Mouse (Mus musculus) WW6 (cell line): ENCODE results near the gene Ccdc182.

Experiments
- DNase-seq: peaks from one replicate; pipeline ENCODE4 v3.0.0-alpha.2; 2013; ENCODE audit warnings: low read depth, low spot score

Gene Ccdc182

DNA sequence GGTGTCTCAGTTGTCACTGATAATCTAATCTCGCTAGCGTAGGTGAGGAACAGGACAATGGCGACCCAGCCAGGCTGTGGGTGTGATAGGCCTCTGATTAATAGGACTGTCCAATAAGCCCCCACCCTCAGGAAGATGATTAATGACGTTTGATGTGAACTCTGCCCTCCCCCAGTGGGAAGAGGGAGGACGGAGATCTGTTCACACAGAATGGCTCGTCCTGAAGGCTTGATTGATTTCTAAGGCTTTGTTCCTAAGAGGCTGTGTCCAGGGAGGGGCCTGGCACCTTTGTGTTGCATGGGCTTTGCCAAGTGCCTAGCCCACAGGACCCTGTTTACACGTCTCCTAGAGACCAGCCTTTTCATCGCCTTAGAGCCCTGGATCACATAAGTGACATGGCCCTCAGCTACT is 13.4 kb upstream of the Ccdc182 start:
- DNase-seq, result no peak

DNA sequence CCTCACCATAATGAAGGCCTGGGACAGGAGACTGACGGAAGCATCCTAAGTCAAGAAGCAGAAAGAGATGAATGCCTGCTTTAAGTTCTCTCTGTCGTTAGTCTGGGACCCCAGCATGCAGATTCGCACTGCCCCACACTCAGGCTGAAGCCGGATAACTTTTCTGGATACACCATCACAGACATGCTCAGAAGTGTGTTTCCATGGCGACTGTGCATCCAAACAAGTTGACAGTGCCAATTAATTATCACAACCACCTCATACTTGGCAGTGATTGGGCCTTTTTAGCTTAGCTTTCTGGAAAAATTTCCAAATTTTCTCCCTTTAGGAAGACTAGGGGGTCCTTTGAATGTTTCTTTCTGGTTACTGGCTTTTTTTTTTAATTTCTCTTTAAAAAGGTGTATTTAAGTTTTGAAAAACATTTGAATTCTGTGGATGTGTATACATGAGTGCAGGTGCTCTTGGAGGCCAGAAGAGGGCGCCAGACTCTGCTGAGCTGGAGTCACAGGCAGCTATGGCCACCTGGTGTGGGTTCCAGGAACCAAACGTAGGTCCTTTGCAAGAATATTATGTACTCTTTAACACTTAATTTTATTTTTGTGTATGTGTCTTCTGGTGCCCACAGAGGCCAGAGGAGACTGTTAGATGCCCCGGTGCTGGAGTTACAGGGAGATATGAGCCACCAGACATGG is 12.3 kb upstream of the Ccdc182 start:
- no peak for DNase-seq

DNA sequence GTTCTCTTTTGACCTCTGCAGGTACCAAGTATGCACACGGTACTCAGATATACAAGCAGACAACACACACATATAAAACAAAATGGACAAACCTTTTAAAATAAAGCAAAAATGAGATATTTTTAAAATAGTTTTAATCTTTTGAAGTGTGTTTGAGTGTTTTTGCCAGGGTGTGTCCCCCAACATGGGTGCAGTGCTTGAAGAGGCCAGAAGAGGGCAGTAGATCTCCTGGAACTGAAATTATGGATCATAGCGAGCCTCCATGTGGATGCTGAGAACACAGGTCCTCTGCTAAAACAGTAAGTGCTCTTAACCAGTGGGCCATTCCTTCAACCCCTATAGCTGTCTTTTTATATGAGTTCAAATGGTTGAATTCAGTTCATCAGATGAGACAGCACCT is 11.3 kb upstream of the Ccdc182 start:
- no peak for DNase-seq

DNA sequence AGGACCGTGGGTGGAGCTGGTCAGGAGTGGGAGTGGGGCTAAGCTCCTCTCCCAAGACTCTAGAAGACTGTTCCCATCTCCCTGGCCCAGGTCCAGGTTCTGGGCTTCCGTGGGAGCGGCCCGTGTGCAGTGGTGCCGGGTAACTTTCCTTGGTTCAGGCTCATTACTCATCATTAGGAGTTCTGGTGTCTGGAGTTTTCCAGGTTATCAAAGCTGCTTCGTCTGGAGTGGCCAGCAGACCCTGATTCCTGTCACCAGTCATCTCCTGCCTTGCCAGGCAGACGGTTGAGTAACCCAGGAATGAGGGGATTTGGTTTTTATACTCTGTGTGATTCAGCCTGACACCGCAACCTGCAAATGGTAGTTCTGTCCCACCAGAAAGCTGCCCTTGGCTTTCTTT is 7.8 kb upstream of the Ccdc182 start:
- no peak for DNase-seq

DNA sequence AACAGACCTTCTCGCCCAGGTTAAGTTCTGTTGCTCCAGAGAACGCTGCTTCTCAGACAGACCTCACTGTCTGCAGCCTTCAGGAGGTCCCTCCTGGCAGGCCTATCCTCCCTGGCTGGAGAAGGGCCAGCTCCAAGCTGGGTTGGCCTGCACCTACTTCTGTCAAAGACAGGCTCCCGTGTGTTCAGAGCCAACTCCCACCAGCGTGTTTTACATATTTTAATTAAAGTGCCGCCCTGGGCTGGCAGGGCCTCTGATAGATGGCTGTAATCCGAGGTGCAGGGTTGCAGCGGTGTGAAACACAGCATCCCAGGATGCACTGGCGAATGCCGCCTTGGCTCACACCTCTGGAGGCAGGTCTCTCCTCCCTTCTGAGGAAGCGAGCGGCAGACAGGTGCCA is 5.5 kb upstream of the Ccdc182 start:
- no peak for DNase-seq

DNA sequence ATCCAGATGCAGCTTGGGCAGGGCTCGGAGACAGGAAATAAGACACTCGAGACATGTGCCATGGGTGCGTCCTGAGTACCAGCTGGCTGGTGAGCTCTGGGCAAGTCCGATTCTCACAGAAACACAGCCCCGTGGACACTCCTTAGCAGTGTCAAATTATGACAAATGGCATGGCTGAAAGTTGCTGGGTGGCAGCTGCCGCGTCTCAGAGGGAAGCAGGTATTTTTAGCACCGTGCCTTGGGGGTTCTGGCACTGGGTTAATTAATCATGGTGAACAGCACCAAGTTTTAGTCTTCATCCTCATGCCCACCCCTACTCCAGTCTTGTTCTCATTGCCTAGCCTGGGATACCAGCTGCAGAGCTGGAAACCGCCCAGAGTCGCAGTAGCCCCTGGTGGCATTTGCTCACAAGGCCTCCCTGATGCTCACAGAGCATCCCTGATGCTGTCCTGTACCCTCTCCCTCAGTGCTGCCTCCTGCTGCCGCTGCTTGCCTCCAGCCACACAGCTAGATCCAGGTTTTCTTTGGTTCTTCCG is 5.0 kb upstream of the Ccdc182 start:
- no peak for DNase-seq

DNA sequence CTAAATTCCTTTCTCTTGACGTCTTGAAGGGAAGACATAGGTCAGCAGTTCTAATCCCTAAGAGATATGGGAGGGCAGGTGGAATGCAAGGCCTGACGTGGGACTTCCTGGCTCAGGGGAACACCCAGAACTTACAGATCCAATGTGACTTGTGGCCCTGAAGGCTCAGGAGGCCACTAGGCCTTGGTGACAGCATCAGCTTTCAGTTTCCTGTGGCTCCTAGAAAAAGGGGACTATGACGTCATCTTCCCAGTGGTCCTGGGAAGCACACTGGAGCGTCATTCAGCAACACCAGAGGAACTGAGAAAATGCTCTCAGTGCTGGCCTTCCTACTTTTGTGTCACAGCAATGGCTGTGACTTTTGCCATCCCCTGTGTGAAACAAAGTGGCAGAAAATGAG is 2.6 kb upstream of the Ccdc182 start:
- DNase-seq, result no peak

DNA sequence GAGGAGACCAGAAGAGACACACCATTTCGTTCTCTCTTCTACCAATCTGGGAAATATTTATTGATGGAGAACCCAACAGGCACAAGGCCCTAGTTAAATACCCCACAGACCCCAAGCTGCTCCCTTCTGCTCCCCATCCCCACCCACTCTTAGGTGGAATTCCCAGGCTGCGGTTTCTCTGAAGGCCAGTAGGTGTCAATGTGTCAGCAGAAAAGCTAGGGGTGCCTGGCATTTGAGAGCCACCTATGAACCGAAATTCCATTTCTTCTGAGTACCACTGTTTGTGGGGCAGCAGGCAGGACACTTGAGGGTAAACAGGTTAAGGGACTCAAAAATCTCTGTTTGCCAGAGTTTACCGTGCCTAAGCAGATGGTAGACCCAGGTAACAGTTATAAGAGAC is 2.2 kb upstream of the Ccdc182 start:
- no peak for DNase-seq

DNA sequence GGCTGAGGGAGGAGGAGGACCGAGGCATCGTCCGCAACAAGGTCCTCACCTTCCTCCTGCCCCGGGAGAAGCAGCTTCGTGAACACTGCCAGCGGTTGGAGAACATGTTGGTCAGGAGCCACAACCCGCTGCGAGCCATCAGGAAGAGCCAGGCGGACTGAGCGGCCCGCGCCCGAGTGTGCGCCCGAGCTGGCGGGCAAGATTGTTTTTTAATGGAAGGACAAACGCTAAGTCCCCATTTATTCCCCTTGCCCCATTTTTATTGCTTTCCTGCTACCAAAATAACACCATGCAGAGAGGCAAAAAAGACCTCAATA is 494 bp downstream of the Ccdc182 start:
- DNase-seq, result no peak

DNA sequence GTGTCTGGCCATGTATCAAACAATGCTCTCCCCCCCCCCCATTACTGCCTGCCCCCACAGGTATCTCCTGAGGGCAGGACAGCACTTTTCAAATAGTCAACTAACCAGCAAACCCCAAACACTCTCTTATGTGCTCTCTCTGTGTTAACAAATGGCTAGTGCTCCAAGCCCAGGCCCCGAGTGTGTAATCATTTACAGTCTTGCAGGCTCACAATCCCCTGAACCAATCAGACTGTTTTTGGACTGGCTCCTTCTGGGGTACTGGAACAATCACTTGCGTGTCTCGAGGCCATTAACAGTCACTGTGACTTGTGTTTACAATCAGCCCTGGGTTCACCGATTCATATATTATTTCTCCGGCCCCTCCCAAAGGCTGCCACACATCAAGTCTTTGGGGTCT is 1.4 kb downstream of the Ccdc182 start:
- DNase-seq, result no peak

DNA sequence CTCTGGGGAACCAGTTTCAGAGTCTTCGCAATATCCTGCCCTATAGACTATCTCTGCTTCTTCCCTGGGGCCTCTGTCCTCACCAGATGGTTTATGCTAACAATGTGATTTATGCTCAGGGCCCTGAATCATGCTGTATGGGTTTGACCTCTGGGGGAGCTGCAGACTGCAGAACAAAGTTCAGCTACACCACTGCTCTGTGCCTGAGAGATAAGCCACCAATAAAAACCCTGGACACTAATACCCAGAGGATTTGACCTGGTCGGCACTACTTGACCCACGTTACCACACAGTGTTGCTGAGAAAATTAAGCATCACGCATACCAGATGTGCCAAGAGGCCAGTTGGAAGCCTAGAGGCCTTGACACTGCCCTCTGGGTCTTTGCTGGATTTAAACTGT is 3.7 kb downstream of the Ccdc182 start:
- DNase-seq, result no peak

DNA sequence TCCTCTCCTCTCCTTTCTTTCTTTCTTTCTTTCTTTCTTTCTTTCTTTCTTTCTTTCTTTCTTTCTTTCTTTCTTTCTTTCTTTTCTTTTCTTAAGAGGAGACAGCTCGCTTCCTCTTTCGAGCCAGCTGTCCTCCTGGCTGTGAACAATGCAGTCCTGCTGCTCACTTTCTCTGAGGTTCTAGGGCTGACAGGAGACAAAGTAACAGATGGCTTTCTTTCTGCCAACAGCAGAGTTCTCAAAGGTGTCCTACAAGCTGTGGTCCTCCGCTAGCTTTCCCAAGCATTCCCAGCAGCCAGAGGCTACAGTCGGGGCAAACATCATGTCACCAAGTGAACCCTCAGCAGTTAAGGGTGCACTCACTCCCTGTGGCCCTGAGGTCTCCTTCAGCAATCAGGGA is 5.5 kb downstream of the Ccdc182 start:
- DNase-seq, result no peak

DNA sequence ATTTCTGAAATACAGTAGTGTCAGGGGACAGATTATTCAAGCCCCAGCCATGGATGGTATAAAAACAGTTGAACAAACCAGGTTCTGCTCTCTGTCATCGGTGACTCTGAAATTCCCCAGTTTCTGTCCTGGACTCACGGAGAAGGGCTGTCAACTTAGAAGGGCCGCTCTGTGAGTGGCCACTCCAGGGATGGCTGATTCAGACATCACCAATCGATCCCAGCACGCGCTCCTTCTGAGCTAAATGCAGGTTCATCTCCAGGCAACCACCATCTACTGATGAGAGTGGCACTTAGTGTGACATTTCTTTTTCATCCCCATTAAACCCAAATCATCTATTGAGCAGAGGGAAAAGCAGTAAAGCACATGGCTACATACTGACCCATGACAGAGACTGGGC is 7.8 kb downstream of the Ccdc182 start:
- DNase-seq, result no peak

DNA sequence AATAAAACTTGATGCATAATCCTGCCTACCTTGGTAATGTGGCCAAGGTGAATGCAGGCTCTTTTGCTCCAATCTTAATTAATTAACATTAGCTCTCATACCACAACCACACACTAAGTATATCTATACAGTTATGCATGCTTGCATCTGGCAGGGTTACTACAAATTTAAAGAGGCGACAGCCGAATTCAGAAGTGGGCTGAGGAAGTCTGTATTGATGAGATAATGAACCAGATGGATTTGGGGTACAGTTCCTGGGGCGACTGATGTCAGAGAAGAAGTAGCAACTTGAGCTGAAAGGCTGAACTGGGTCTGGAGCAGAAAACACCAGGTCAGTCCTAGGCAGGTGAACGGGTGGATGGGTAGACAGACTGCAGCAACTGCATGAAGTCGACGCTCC is 11.9 kb downstream of the Ccdc182 start:
- DNase-seq, result no peak

DNA sequence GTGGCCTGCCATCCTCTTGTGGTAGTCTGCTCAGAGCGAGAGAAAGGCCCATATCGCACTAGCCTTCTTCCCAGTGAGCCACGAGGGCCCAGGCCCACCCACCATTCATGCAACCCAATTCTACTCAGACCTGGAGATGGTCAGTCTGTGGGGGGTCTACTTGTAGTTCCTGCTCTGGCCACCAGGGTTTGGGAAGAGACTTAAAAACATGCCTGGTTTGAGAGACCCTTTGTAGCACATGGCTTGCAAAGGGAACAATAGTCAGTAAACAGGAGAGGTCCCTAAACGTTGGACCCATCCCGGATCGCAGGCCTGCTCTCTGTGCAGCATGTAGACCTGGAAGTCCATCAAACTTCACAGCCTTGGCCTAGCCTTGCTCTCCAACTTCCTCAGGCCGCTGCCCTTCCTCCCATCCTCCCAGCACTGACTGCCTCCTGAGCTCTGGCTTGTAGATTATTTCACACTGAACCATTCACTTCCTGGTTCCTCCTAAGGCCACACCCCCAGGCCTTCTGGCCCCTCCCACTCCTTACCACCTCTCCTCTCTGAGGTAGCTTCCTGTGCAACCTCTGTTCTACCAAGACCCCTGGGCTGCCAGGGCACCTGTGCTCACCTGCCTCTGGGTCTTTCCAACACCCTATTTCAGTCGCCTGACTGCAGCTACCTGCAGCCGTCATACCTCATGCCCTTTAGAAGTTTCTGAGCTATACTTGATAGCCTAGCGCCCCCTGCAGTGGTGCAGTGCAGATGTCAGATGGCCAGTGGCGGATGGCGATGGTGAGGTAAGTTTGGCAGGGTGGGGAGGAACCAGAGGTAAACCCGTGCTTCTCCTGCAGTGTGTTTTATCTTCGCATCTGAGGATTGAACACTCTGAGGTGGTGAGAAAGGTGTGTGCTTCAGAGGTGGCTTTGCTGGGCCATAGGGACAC is 14.0 kb downstream of the Ccdc182 start:
- peak; percentile 73 for DNase-seq

DNA sequence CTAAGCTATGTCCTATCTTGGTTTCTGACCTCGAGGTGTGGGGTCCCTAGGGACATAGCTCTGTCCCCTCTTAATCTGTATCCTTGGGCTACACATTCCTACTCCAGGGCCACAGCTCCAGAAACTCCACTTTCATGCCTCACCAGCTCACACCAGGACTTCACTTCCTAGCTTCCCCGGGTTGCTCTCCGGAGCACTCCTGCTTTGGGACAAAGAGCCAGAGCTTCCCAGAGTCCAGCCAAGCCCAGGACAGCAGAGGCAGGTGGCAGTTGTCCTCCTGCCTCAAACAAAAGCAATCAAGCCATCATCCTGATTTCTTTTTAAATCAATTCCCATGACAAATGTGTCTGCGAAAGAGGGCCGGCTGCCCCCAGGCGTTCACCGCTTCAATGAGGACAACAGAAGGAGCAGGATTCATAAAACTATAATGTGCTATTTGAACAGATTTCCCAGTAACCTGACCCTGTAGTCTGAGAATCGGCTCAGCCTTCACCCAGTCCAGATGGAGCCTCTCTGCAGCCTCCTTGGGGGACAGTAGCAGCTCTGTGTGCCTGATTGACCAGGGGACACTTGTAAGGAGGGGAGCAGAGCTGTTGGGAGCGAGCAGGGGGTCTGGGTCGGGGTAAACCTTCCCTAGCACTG is 15.3 kb downstream of the Ccdc182 start:
- no peak for DNase-seq

DNA sequence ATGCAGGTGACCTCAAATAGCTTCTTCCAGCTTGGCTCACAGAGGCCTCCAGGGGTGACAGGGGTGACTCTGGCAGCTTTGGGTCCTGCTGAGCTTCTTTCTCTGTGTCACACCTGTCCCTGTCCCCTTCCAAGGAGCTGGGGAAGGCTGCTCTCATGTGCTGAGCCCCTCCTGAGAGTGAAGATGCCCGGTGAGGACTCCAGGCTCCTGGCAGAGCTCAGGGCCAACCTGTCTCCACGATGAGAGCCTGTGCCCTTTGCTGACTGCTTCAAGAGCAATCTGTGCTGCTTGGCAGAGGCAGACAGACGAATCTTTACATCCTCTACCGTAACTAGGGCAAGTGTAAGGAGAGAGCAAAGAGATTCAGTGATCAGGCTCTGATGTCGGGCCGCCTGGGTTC is 16.9 kb downstream of the Ccdc182 start:
- DNase-seq, result no peak

DNA sequence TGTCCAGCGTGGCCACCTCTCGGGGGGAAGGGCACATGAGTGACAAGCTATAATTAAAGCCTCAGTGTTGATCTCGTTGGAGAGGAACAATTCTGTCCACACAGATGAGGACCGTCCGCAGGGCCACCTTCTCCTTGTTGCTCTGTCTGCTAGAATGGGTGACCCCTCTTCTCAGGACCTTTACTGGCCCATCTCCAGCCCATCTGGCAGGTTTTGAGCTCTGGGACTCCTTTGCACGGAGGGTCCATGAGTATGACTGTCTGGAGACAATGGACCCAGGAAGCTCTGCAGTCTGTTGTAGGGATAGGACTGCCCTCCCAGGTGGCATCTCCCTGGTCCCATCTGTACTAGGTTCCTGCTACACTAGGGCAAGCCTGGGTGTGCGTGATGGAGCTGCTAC is 17.7 kb downstream of the Ccdc182 start:
- DNase-seq, result no peak

DNA sequence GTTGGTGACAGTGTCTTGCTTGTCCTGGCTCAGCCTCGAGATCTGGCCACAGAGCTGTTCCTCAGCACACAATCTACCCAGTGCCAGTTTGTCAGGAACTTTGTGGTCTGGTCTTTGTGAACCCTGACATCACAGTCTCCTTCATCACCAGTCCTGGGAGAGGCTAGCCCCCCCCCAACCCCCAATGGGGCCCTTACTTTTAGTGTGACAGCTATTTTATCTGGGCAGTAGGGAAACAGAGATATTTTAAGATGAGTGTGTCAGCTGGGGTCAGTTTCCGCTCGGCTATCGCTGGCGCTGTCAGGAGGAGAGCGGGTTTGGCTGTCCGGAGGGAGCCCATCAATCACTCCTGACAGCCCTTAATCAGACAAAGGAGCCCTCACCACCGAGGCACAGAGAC is 19.7 kb downstream of the Ccdc182 start:
- no peak for DNase-seq

DNA sequence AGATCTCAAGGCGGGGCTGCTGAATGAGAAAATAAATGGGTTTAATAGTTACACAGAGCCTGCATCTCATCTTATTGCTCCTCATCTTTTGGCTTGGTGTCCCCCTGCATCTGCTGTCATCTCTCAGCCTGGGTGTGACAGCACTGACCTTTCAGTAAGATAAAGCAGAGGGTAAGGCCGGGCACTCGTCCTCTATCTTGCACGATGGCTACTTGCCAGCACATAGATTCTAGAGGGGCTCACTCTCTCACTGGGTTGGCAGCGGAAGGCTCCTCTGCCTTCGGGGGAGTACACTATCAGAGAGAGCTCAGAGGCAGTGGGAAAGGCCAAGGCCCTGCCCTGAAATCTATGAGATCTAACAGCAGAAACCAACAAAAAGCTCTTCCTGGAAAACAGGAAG is 20.6 kb downstream of the Ccdc182 start:
- DNase-seq, result no peak

DNA sequence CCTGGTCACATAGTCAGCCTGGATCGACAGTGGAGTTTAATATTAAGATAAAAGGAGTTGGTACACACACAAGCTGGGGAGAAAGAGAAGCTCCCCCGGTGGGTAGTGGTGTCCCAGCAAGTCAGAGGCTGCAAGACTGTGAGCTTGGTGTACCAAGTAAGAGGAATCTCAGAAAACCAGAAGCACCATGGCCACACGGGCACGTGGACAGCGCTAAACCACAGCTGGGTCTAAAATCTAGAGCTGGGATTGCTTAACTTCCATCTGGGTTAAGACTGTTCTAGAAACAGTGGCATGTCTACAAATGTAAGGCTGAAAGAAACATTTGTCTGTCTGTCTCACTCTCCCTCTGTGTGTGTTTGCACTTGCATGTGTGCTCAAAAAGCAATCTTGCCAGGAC is 21.5 kb downstream of the Ccdc182 start:
- no peak for DNase-seq

DNA sequence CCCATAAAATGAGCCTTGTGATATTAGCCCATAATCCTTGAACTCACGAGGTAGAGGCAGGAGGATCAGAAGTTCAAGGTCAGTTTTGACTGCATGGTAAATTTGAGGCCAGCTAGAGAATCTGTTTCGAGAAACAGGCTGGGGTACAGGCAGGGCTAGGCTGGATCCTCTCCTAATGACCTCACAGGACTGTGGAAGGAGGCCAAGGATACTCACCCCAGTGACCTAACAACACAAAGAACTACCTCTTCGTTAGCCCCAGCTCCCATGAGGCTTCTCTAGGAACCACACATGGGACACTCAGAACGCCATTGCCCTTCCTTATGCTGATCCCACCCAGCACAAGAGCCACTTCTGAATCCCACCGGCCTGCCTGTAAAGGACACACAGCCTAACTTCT is 25.0 kb downstream of the Ccdc182 start:
- no peak for DNase-seq

DNA sequence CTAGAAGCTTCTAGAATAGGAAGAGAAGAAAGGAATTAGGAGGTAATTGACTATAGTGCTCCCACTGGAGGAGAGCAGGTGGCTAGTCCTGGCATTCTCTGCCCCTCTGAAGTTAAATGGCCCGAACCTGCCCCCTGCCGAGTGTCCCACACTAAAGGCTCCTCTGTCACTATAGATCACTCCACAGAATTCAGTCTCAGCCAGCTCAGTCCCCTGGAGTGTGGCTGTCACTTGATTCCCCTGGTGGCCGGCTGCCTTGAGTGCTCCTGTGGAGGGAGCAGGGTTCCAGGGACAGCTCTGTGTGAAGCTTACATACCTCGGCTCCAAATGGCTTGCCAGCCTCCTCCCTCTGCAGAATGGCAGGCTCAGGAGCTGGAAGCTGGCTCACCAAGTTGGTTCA is 33.2 kb downstream of the Ccdc182 start:
- DNase-seq, result no peak
